Mouse (Mus musculus) lung, postnatal 4 days (tissue): ENCODE data around the gene Rab3gap2.

Experiments
- DNase-seq, 2 experiments: peaks; one replicate each; pipeline ENCODE4 v3.0.0; 2021

The Rab3gap2 gene

GRCm38 (mm10) chr1:185227766-185228165, 23.8 kb downstream of the Rab3gap2 start:
- no peak for DNase-seq

GRCm38 (mm10) chr1:185229406-185230201, 25.7 kb downstream of the Rab3gap2 start:
- peak; percentile 40 to 73 for DNase-seq

- peak; percentile 26 to 58 for DNase-seq
Measured at GRCm38 (mm10) chr1:185235837-185236236, 31.9 kb downstream of the Rab3gap2 start.

GRCm38 (mm10) chr1:185236530-185236929, 32.6 kb downstream of the Rab3gap2 start:
- peak; percentile 26 to 37 for DNase-seq

DNA sequence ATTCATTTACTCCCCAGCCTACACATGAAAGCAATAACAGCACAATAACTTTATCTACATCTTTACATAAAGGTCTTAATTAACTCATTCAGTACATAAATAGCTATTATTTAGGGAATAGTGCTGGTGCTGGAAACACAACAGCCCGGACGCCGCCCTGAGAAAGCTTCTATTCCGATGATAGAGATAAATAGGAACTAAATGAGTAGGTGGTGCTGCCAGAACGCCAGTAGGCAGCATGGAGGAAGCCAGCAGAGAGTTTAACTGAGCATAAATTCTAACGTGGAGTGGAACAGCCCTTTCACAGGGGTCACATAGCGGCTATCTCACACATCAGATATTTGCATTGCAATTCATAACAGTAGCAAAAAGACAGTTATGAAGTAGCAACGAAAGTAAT, 39.1 kb downstream of the Rab3gap2 start:
- DNase-seq, result no peak

DNA sequence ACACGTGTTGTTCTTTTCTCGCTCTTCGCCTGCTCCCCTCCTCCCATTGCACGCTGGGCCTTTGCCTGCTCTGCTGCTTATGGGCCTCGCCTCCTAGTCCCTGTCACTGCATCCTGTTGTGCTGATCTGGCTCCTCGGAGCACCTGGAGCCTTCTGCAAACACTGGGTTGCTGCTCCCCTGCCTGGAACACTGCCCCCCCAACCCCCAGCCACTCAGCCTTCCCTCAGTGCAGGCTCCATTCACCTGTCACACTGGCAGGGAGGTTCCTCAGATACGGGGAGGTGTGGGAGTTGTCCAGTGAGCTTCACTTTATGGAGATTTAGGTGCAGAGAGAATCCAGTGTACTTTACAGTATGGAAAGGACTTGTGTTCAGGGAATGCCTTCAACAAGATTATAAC, 41.5 kb downstream of the Rab3gap2 start:
- no peak for DNase-seq

DNA sequence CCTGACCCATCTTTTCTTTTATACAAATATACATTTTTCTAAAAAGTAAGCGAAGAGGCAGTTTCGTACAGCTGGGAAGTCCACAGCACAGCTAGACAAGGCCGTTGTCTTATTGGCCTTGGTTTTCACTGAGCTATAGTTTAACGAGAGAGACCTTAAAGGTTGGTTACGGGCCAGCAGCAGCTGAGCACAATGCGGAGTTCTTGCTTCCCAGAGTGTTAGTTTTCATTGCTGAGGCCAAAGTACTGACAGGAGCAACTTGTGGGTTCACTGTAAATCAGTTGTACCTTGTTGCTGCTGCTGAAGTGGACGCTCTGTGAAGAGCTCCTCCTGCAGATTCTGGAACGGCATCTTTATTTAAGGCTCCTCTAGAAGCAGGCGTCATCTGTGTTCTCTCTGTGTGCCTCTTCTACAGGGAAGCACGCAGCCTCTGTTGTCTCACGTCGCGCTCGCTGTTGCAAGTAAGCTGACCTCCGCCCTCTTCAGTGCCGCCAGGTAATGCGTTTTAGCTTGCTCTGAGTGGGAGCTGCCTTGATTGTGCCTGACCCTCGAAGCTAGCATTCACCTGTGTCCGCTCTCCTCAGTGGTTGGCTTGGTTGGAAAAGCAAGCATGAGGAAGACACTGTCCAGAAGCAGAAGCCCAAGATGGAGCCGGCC, 43.6 kb downstream of the Rab3gap2 start:
- no peak for DNase-seq

DNA sequence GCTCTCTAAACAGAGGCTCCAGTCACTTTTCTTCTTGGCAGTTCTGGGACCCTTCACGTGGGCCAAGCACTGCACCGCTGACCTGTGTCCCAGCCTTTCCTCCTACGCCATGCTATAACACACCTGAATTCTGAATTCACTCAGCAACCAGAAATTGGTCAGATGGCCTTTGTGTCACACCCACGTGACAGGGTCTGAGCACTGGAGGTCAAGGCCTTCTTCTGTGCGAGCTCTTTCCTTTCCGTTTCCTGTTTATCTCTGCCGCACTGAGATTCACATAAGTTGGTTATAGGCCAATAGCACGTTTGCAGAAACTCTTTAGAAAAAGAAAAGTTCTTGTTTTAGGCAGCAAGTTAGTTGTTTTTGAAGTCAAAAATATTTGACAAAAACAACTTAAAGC, 44.8 kb downstream of the Rab3gap2 start:
- DNase-seq, result no peak

DNA sequence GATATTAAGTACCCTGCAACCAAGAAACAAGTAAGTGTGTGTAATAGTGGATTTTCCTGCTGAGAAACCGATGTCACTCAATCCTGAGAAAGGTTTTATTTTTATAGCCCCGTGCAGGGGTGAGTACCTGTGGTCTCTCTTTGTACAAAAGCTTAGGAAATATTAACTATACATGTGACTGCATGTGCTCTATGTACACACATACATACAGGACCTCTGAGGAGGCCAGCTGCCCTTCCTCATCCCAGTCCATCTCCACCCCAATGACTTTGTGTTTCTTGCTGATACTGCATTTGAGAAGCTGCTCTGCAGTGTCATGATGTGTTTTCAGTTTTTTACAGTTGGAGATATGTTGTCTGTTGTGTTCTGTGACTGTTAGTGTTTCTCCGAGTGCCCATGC, 48.4 kb downstream of the Rab3gap2 start:
- no peak for DNase-seq

DNA sequence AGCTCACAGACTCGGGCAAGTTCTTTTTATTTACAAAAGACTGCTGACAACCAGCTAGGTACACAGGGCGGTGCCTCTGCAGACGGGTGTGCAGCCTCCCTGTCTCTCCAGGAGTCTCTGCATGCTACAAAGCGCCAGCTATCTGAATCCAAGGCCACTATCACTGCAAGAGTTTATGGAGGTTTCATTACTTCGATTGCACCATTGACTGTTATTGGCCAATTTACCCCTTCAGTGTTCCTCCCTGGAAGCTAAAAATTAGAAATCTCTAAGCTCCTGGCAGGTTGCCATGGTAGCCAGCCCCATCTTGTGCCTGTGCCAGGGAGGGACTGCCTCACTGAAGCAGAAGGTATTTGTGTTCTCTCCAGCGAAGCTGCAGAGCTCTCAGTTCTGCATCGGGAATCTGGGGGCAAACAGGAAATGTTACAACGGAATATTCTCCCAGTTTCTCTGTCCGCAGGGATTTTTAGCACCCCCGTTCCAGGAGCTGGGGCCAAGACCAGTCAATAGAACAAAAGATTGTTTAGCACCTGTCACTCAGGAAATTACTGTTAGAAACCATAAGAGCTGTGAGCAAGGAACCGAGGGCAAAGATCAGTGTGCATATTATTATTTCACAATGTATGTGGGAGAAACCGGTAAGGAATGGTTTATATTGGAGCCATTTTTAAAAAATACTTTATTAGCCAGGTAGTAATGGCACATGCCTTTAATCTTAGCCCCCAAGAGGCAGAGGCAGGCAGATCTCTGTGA, 49.4 kb downstream of the Rab3gap2 start:
- DNase-seq, result peak in 1 of 2 experiments; percentile 24

DNA sequence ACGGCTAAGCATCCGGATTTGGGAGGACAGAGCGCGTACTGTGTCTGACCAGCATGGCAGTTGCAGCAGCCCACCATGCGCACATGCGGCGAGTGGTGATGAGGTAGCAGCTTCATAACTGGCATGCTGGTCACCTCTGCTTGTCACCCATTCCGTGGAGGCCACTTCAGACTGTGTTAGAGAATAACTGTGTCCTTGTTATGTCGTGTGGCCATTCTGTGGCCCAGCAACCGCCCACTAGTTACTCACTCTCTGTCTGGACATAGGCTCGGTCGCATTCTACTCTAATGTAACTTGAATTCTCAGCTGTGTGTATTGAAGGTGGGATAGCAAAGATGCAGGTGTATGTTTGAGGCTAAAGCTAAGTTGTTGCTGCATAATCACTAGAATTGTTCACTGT, 51.4 kb downstream of the Rab3gap2 start:
- DNase-seq, result no peak

DNA sequence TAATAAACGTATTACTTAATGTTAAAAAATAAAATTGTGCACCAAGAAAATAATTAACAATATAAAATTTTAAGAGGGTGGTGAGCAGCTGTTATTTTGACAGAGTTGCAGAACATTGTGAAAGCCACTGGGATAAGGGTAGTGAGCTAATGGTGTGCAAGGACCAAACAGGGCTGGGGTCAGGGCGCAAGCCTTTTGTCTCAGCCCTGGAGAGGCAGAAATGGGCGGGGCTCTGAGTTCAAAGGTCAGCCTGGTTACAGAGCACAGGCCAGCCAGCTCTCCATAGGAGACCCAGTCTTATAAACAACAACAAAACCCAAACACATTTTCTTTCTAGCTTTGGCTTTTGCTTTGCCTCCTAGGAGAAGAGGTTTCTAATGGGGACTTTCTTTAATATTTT, 52.8 kb downstream of the Rab3gap2 start:
- peak; percentile 21 to 59 for DNase-seq

GRCm38 (mm10) chr1:185262565-185262964, 58.6 kb downstream of the Rab3gap2 start:
- peak; percentile 55 to 61 for DNase-seq

DNA sequence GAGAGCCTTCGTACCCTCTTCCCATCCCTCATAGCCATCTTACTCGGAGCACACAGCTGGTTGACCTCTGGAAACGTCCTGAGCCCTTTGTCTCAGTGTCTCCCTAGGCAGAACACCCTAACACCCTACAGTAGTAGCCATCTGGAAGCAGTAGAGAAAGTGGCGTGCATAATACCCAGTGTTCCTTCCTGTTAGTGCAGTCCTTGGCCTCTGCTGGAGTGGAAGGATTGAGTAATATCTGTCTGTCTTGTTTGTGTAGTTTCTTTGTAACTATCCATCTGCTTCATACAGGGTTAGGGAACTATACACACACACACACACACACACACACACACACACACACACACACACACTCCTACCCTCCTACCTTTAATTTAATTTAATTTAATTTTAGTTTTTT, 64.8 kb downstream of the Rab3gap2 start:
- DNase-seq, result no peak

DNA sequence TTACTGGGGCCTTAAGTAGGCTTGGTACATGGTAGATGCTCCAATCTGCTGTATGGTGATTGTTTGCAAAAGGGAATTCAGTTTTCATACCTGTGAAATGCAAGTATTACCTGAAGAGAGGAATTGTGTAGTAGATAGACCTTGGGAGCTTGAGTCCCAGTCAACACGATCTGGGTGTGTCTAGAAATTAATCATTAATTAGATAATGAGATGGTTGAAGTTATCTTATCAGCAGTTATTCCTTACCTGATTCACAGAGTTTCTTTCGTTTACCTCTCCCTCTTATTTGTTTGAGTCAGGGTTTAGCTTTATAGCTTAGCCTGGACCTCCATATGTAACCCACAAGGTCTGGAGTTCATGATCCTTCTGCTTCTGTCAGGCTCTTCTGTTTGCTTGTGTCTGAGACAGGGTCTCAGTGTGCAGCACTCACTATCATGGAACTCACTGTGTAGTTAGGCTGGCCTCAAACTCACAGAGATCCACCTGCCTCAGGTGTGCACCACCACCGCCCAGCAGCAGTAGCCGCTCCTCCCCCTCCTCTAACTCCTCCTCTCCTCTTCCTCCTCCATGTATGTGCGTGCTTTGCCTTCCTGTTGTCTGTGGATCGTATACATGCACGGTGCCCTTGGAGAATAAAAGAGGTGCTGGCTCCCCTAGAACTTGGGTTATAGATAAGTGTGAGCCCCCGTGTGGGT, 66.6 kb downstream of the Rab3gap2 start:
- DNase-seq, result no peak

DNA sequence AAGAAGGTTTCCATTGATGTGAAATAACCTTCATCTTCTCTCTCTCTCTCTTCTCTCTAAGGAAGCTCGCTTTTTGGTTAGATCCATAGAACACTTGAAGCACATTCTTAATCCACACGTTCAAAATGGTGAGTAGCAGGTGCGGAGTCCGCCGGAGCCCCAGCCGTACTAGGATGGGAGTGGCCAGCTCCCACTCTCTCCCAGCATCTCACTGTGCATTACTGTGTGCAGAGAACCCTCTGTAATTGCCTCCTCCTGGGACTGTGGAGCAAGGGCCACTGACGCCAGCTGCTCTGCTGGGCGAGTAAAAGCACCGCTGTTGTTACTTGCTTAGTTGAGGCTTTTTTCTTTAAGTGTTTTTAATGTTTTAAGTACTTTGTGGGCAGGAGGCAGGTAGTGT, 67.5 kb downstream of the Rab3gap2 start:
- DNase-seq, result no peak

DNA sequence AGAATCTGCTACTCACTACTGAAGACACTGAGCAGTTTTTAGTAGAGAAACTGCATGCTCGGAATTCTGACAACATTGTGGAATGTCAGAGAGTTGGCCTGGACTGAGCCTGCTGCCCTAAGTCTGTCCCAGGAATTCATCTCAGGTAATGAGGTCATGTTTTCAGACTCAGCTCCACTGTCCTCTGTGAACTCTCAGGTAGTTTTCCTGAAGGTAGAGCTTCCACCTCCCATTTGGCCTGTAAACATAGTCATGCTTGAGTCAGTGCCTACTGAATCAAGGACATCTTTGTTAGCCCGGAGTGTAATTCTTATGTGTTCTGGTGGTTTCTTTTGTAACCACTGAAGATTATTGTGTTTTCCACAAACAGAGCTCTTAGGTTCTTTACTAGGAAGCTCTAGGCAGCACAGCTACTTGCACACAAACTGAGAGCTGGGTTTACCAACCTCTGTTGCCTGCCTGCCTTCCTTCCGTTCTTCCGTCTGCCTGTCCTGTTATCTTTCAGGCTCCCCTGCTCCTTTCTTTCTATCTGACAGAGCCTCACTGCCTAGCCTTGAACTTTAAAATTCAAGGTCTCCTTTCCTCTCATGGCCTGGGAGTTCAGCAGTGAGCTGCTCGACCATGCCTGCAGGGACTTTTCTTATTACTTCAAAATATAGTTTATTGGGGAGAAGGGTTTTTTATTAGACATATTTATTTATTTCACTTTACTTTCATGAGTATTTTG, 71.1 kb downstream of the Rab3gap2 start:
- DNase-seq, result no peak

DNA sequence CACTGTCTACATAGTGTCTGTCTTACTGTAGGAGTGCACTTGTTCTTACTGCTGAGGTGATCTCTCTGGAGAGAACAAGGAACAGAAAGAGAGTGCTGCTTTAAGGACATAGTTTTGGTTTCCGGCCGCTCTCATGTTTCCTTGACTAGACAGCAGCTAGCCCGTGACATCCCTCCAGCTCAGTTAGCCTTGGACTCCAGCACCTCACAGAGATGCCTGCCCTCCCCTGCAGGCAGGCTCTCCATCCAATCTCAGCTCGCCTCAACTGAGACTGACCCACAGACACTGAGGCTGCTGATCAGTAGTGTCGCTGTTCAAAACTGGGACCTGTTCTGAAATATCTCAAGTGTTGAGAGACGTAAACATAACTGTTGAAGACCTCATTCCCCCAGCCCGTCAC, 72.1 kb downstream of the Rab3gap2 start:
- DNase-seq, result no peak

- DNase-seq, result peak; percentile 39 to 65
Measured at GRCm38 (mm10) chr1:185277022-185277421, 73.1 kb downstream of the Rab3gap2 start.

- DNase-seq, result no peak
Measured at GRCm38 (mm10) chr1:185279288-185279687, 75.4 kb downstream of the Rab3gap2 start.

DNA sequence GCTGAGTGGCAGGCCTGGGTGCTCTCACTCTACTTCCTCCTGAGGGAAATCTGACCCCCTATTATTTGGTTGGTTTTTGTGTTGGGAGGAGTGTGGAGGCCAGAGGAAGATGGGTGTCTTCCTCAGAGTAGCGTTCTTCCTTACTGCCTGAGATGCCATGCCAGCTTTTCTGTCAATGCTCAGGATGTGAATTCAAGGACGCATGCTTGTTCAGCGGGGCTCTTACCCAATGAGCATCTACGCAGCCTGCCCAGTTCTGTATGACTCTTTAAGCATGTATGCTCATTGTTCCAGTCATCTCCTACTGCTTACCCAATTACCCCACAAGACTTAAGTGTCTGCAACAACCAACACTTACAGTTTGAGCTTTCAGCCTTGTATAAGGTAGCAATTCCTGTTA, 76.7 kb downstream of the Rab3gap2 start:
- no peak for DNase-seq

DNA sequence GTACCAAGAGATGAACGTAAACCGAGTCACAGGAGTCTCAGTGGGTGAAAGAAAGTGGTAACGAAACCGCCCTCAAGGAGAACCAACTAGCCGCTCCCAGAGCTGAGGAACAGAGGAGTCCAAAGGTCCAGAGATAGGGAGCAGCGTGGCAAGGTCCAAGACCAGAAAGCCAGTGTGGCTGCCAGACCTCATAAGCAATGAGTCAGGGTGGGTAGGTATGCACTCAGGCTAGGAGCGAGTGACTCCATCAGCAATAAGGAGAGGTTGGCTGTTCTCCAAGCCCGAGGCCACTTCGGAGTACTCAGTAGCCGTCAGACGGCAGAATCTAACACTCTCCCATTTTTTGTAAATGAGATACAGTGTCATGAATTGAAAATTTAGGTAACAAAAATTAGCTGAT, 78.9 kb downstream of the Rab3gap2 start:
- no peak for DNase-seq
